Mouse (Mus musculus): Measurements from ENCODE around the gene Procr. TPM values are rescaled to one million over a fixed set of nuclear protein-coding genes. Genes with fewer than 3 reads are reported as not detected.
A peak's percentile ranks its signal among the peaks of the same experiment; 100 is the strongest.

The Procr gene
- polyA plus RNA-seq, 1 experiment from 2014 or later: 1.0 TPM

GRCm38 (mm10) chr2:155756855-155757566, 6.1 kb downstream of the Procr start:
- Histone ChIP-seq H3K27ac (no peak overlapping the region), H3K4me1 (replicated peaks) (no peaks in the 10 kb centered on the region), H3K9me3 (replicated peaks) (no peaks in the 10 kb centered on the region), H3K4me2 (no peak overlapping the region), H3K4me3 (replicated peaks) (no peak overlapping the region), H3K9ac (no peak overlapping the region), H3K27me3 (peaks cover 31% of the 10 kb centered on the region), H3K36me3 (no peaks in the 10 kb centered on the region)
- ATAC-seq (ENCODE audit: low read depth) (no peak), DNase-seq (no peak)
- 52% methylated on average over 14 of the region's 14 CpGs for WGBS (ENCODE audit: insufficient replicate concordance)

GRCm38 (mm10) chr2:155764679-155765418, 13.9 kb downstream of the Procr start:
- ATAC-seq (ENCODE audit: low read depth) (no peak), DNase-seq (peak; percentile 52)
- Histone ChIP-seq H3K4me1 (replicated peaks) (no peaks in the 10 kb centered on the region), H3K27ac (no peak overlapping the region), H3K4me2 (no peak overlapping the region), H3K9ac (no peak overlapping the region), H3K4me3 (replicated peaks) (no peak overlapping the region), H3K27me3 (peaks cover 19% of the 10 kb centered on the region), H3K9me3 (replicated peaks) (no peaks in the 10 kb centered on the region), H3K36me3 (no peaks in the 10 kb centered on the region)
- 47% methylated on average over 13 of the region's 13 CpGs for WGBS (ENCODE audit: insufficient replicate concordance)

DNA sequence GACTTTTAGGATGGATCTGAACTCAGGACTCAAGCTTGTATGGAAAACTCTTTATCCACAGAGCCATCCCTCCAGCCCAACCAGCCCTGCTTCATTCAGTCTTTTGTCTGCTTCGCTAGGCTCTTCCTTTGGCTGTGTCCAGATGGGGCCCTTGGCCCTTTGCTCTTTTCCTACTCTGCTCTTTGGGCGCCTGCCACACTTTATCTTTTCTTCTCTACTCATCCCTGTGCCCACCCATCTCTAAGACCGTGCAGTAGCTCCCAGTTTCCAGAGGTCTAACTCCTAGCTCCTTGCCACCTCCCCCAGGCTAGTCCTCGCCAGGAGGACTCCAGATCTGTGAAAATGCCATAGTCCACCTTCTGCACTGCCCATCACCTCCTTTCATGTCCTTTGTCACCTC, 22.7 kb downstream of the Procr start:
- H3K27me3 ChIP-seq: peaks cover 81% of the 10 kb centered on the region
- peaks cover 8% of the 10 kb centered on the region; the same call in 1 of the 2 replicates for H3K4me1 ChIP-seq (replicated peaks)
- no peaks in the 10 kb centered on the region for H3K9me3 ChIP-seq (replicated peaks)
- no peaks in the 10 kb centered on the region for H3K36me3 ChIP-seq
- H3K4me2 ChIP-seq: no peak overlapping the region
- H3K27ac ChIP-seq: no peak overlapping the region
- no peak overlapping the region for H3K9ac ChIP-seq
- DNase-seq (no peak), ATAC-seq (ENCODE audit: low read depth) (no peak)
- H3K4me3 ChIP-seq (replicated peaks): no peak overlapping the region
- 44% methylated on average over 4 of the region's 4 CpGs for WGBS (ENCODE audit: insufficient replicate concordance)

- Histone ChIP-seq H3K27ac (no peak overlapping the region), H3K4me1 (replicated peaks) (peaks cover 8% of the 10 kb centered on the region; the same call in 1 of the 2 replicates), H3K4me2 (peak overlapping the region; percentile 76; the same call in 1 of the 2 replicates), H3K27me3 (peaks cover 74% of the 10 kb centered on the region), H3K9ac (no peak overlapping the region), H3K4me3 (replicated peaks) (no peak overlapping the region), H3K9me3 (replicated peaks) (no peaks in the 10 kb centered on the region), H3K36me3 (no peaks in the 10 kb centered on the region)
- WGBS (ENCODE audit: insufficient replicate concordance): 45% methylated on average over 11 of the region's 11 CpGs
- ATAC-seq (ENCODE audit: low read depth) (no peak), DNase-seq (no peak)
Observed at GRCm38 (mm10) chr2:155774261-155774926, 23.5 kb downstream of the Procr start.

DNA sequence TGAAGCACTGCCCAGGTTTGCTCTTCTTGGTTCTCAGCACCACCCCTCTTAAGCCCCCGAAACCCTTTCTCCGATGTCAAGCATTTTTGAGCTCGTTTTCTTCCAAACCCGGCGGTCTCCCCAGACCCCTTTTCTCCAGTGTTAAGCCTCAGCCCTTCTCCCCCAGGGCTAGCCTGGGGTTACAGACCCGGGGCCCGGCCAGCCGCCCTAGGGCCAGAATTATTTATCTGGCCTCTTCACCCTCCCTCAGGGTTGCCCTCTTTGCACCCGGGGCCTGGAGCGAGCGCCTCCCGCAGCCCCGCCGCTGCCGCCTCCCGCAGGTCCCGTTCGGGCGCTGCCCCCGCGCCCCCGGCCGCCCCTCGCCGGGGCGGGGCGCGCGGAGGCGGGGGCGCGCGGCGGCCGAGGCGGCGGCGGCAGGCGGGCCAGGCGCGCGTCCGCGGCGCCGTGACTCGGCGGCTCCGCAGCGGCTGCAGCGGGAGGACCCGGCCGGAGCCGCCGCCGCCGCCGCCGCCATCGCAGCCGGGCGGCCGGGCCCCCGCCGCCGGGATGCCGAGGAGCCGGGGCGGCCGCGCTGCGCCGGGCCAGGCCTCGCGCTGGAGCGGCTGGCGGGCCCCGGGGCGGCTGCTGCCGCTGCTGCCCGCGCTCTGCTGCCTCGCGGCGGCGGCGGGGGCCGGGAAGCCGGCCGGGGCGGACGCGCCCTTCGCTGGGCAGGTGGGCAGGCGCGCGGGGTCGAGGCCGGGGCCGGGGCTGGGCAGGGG, 24.2 kb downstream of the Procr start, which contains the start of gene Mmp24:
Gene Mmp24, plus strand, starts transcription at position 416 of the 758 bp plus-strand sequence.
- DNase-seq: no peak
- no peak within 1 kb of the TSS for H3K27ac ChIP-seq
- no peaks in the 10 kb centered on the region for H3K36me3 ChIP-seq
- peaks cover 72% of the 10 kb centered on the region for H3K27me3 ChIP-seq
- peaks cover 8% of the 10 kb centered on the region; the same call in 1 of the 2 replicates for H3K4me1 ChIP-seq (replicated peaks)
- no peaks in the 10 kb centered on the region for H3K9me3 ChIP-seq (replicated peaks)
- H3K4me2 ChIP-seq: peak within 1 kb of the TSS; percentile 76
- WGBS (ENCODE audit: insufficient replicate concordance): 4% methylated on average over 51 of the region's 100 CpGs
- H3K4me3 ChIP-seq (replicated peaks): peak within 1 kb of the TSS; percentile 59
- H3K9ac ChIP-seq: no peak within 1 kb of the TSS
- ATAC-seq (ENCODE audit: low read depth): no peak

DNA sequence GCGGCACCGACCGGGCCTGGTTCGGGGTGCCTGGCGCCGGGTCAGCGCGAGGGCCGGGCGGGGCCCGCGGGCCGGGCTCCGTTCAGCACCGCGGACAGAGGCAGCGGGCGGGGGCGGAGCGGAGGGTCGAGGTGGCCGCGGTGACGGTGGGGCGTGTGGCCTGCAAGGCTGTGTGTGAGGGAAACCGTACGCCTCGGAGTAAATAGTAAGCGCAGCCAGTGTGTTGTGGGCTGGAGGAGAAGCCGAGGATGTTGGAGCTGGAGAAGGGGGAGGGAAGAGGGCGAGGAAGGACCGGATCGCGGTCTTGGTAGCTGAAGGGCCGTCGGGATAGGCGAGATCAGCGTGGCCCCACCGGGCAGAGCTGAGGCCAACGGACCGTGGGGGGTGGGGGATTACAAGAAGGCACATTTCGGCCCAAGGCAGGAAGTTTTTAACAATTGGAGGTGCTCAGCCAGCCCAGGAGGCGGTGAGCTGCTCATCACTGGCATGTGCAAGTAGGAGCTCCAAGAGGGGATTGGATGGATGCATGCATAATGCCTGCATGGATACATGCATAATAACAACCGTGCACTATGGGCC, 24.9 kb downstream of the Procr start:
- DNase-seq: peak; percentile 35
- no peak overlapping the region for H3K27ac ChIP-seq
- H3K9ac ChIP-seq: no peak overlapping the region
- H3K4me1 ChIP-seq (replicated peaks): peaks cover 8% of the 10 kb centered on the region; the same call in 1 of the 2 replicates
- peak; percentile 31; the same call in 1 of the 2 replicates for ATAC-seq (ENCODE audit: low read depth)
- H3K36me3 ChIP-seq: no peaks in the 10 kb centered on the region
- no peaks in the 10 kb centered on the region for H3K9me3 ChIP-seq (replicated peaks)
- H3K27me3 ChIP-seq: peaks cover 71% of the 10 kb centered on the region
- 3% methylated on average over 42 of the region's 44 CpGs for WGBS (ENCODE audit: insufficient replicate concordance)
- peak overlapping the region; percentile 76 for H3K4me2 ChIP-seq
- H3K4me3 ChIP-seq (replicated peaks): peak overlapping the region; percentile 59

GRCm38 (mm10) chr2:155776824-155777687, 26.1 kb downstream of the Procr start:
- Histone ChIP-seq H3K4me2 (no peak overlapping the region), H3K27ac (no peak overlapping the region), H3K9me3 (replicated peaks) (no peaks in the 10 kb centered on the region), H3K9ac (no peak overlapping the region), H3K4me3 (replicated peaks) (no peak overlapping the region), H3K27me3 (peaks cover 73% of the 10 kb centered on the region), H3K4me1 (replicated peaks) (peaks cover 8% of the 10 kb centered on the region; the same call in 1 of the 2 replicates), H3K36me3 (no peaks in the 10 kb centered on the region)
- no peak for DNase-seq
- no peak for ATAC-seq (ENCODE audit: low read depth)
- 55% methylated on average over 10 of the region's 10 CpGs for WGBS (ENCODE audit: insufficient replicate concordance)

DNA sequence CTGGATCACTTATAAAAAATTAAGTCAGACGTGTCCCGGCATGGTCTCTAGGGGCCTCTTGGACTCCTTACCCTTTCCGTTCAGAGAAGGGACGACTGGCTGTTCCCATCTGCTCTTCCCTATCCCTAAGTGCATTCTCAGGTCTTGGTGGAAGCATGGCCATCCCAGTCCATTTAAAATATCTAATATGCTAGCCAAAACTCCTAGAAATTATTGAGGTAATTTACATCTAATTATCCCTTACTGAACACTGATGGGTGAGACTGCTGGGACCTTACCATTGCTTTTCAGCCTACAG, 26.7 kb downstream of the Procr start:
- Histone ChIP-seq H3K27me3 (peaks cover 67% of the 10 kb centered on the region), H3K36me3 (no peaks in the 10 kb centered on the region), H3K4me2 (no peak overlapping the region), H3K4me3 (replicated peaks) (no peak overlapping the region), H3K27ac (no peak overlapping the region), H3K9ac (no peak overlapping the region), H3K9me3 (replicated peaks) (no peaks in the 10 kb centered on the region), H3K4me1 (replicated peaks) (peaks cover 8% of the 10 kb centered on the region; the same call in 1 of the 2 replicates)
- no peak for ATAC-seq (ENCODE audit: low read depth)
- WGBS (ENCODE audit: insufficient replicate concordance): 74% methylated on average over 4 of the region's 4 CpGs
- no peak for DNase-seq

GRCm38 (mm10) chr2:155778004-155778403, 27.1 kb downstream of the Procr start:
- no peak overlapping the region for H3K27ac ChIP-seq
- no peak overlapping the region for H3K4me2 ChIP-seq
- DNase-seq (no peak), ATAC-seq (ENCODE audit: low read depth) (no peak)
- H3K4me3 ChIP-seq (replicated peaks): no peak overlapping the region
- WGBS (ENCODE audit: insufficient replicate concordance): 56% methylated on average over 6 of the region's 6 CpGs
- peaks cover 8% of the 10 kb centered on the region; the same call in 1 of the 2 replicates for H3K4me1 ChIP-seq (replicated peaks)
- H3K9me3 ChIP-seq (replicated peaks): no peaks in the 10 kb centered on the region
- no peak overlapping the region for H3K9ac ChIP-seq
- H3K36me3 ChIP-seq: no peaks in the 10 kb centered on the region
- peaks cover 63% of the 10 kb centered on the region for H3K27me3 ChIP-seq

GRCm38 (mm10) chr2:155779066-155779465, 28.1 kb downstream of the Procr start:
- H3K9me3 ChIP-seq (replicated peaks): no peaks in the 10 kb centered on the region
- H3K27ac ChIP-seq: no peak overlapping the region
- peaks cover 8% of the 10 kb centered on the region; the same call in 1 of the 2 replicates for H3K4me1 ChIP-seq (replicated peaks)
- H3K4me3 ChIP-seq (replicated peaks): no peak overlapping the region
- WGBS (ENCODE audit: insufficient replicate concordance): 52% methylated on average over 7 of the region's 7 CpGs
- H3K4me2 ChIP-seq: no peak overlapping the region
- H3K36me3 ChIP-seq: no peaks in the 10 kb centered on the region
- peaks cover 53% of the 10 kb centered on the region for H3K27me3 ChIP-seq
- DNase-seq (no peak), ATAC-seq (ENCODE audit: low read depth) (no peak)
- no peak overlapping the region for H3K9ac ChIP-seq
